Mouse (Mus musculus) duodenum, adult 2 months (tissue): ENCODE data around the gene Ephx3. TPM values are rescaled to one million over a fixed set of nuclear protein-coding genes. Genes with fewer than 3 reads are reported as not detected.

ENCODE experiments used
- polyA plus RNA-seq: library from polyadenylated mRNA; depleted of rRNA; stranded (reverse); fragments of >200 nt; gene quantifications from 2 replicates; pipeline ENCODE4 v1.2.3, GENCODE M21; 2012; ENCODE audit warnings: low replicate concordance; rRNA removed

The Ephx3 gene
- 0.43 and 0.56 TPM in 2 replicates for polyA plus RNA-seq

DNA sequence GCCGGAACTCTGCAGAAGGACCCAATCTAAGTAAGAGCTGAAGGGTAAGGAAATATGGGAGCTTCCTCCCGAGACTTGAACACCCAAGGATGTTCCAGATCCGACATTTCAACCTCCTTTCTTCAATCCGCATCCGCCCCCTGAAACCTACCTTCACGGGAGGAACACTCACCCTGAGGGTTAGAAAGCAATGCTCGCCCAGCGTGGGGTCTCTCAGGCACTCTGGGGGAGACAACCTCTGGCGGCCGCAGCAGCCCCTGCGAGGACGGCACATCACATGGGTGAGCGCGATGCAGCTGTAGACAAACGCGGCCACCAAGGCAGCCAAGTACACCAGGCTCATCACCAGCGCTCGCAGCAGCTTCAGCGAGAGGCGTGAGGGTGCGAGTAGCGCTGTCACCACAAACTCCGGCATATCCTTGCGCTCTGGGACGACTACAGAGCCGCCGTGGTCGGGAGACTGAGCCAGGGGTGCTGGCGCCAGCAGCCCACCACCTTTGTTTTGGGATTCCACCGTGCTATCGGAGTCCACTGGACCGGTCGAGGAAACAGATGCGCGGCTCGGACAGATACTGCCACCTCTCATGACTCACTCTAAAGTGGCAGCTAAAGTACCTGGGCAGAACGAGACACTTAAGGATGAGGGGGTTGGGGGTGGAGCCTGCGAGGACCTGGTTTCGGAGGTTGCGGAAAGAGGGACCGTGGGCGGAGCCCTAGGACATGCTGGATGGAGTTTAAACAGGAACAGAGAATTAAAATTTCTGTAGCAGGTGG is at the start of gene Ephx3:
Ephx3 (minus strand) TSS at position 687 of the 774 bp plus-strand sequence.

DNA sequence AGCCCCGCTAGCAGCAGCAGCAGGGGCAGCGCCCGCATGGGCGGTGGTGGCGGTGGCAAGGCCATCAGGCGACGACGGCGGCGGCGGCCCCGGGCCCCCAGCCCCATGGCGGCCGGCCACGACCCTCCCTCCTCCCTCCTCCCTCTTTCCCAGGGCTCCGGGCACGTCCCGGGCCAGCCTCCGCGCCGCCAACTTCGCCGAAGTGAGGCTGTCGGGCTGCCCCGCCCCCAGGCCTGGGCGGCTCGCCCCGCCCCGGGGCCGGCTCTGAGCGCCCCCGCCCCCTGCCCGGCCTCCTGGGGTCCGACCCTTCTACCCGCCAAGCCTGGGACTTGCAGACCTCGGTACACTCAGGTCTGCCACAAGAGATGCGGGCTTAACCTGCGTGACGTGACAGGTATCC is 22.7 kb downstream of the Ephx3 start, which contains the start of gene Notch3:
Notch3 (minus strand) TSS at position 166 of the 400 bp plus-strand sequence.

Other genes starting within 250 kb of the Ephx3 start
- 3.7 and 10.3 TPM in 2 replicates for gene Rrp1b, start 153.4 kb downstream of the Ephx3 start, polyA plus RNA-seq
- 0.18 and 0.38 TPM in 2 replicates for gene Hsf2bp, start 153.2 kb downstream of the Ephx3 start, polyA plus RNA-seq
- 5.8 and 10.2 TPM in 2 replicates for gene Notch3, start 22.7 kb downstream of the Ephx3 start, polyA plus RNA-seq
- 32.4 and 42.0 TPM in 2 replicates for gene Brd4, start 95.2 kb upstream of the Ephx3 start, polyA plus RNA-seq
- gene Akap8, start 131.7 kb upstream of the Ephx3 start, polyA plus RNA-seq, result 30.8 and 39.1 TPM in 2 replicates
- 61.0 and 85.7 TPM in 2 replicates for gene Akap8l, start 161.1 kb upstream of the Ephx3 start, polyA plus RNA-seq
- gene Wiz, start 199.9 kb upstream of the Ephx3 start, polyA plus RNA-seq, result 20.8 and 33.5 TPM in 2 replicates
- 7.7 and 8.2 TPM in 2 replicates for gene Rasal3, start 214.0 kb upstream of the Ephx3 start, polyA plus RNA-seq
- gene Pglyrp2, start 234.6 kb upstream of the Ephx3 start, polyA plus RNA-seq, result 1.9 and 5.4 TPM in 2 replicates